Mouse (Mus musculus): ENCODE measurements at regions not wholly inside any gene's neighbourhood (a gene's known extent, or its start where the extent isn't known, plus 50 kb on each side); places are given as distances from the start of the nearest gene placed in this dataset.

- peak; percentile 82 for DNase-seq (ENCODE audit: low read depth, low spot score)
Measured at GRCm38 (mm10) chr14:24995226-24995625, 463.8 kb upstream of the Zmiz1 start.

DNA sequence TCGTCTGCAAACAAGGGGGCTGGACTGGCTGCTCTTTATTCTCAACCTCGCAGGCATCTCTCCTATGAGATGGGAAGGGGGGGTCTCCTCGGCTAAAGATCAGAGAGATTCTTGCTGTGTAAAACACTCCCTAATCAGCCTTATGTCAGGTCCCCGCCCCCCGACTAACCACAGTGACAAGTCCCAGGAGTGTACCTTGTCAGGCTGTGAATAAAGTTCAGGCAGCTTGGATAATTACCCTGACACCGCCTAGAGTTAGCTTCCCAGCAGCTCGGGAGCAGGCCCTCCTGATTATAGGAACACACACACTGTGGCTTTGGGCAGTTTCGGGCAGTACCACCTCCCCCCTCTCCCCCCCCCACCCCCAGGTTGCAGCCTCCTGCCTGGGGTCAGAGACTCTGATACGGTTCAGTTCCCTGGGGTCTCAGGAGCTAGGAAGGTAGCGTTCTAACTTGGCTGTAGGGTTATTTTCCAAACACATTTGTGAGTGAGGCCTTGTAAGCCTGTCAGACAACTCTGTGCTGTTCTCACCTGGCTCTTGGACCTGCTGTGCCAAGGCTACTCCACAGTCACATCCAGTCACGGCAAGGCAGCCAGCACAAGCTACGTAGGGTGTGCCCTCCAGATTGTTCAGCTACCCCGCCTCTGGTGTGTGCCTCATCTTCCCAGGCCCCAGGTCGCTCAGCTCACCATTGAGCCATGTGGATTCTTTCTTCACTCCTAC is 461.0 kb upstream of the Zmiz1 start:
- DNase-seq (ENCODE audit: low read depth, low spot score): no peak

- peak; percentile 68 for DNase-seq (ENCODE audit: low read depth, low spot score)
Measured at GRCm38 (mm10) chr14:24999008-24999572, 459.9 kb upstream of the Zmiz1 start.

- no peak for DNase-seq (ENCODE audit: low read depth, low spot score)
Measured at GRCm38 (mm10) chr14:25005241-25005946, 453.6 kb upstream of the Zmiz1 start.

DNA sequence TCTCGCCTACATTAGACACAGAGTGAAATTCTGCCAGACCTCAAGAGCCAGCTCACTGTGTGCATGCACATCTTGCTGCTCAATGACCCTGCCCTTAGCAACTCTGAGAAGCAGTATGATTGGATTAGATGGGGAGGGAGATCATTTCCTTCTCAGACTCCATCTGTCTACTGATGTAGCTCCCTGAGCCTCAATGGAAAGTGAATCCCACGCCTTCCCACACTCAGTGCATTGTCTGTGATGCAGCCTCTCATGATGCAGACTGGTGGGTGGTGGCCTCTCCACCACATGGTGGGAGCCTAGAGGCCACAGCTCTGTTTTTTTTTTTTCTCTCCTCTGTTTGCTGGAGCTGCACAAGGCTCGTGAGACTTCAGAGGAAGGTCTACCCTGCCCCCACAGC is 447.1 kb upstream of the Zmiz1 start:
- peak; percentile 75 for DNase-seq (ENCODE audit: low read depth, low spot score)

GRCm38 (mm10) chr14:25015288-25016238 is 443.4 kb upstream of the Zmiz1 start:
- DNase-seq (ENCODE audit: low read depth, low spot score): peak; percentile 71

DNA sequence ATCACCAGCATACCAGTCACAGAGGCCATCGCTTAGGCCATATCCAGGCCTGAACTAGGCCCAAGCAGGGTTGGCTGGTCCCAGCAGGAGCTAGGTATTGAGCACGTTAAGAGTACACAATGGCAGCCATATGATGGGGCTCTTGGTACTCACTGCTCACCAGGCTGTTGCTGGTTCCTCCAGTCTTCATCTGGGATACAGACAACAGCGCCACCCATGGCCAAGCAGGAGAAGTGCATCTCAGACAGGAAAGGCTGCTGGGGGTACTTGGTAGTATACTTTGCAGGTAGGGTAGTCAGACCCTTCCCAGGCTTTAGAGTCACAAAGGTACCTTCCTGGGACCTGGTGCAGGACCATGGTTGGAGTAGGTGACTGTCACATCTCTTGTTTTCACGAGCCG is 441.1 kb upstream of the Zmiz1 start:
- peak; percentile 52 for DNase-seq (ENCODE audit: low read depth, low spot score)

DNA sequence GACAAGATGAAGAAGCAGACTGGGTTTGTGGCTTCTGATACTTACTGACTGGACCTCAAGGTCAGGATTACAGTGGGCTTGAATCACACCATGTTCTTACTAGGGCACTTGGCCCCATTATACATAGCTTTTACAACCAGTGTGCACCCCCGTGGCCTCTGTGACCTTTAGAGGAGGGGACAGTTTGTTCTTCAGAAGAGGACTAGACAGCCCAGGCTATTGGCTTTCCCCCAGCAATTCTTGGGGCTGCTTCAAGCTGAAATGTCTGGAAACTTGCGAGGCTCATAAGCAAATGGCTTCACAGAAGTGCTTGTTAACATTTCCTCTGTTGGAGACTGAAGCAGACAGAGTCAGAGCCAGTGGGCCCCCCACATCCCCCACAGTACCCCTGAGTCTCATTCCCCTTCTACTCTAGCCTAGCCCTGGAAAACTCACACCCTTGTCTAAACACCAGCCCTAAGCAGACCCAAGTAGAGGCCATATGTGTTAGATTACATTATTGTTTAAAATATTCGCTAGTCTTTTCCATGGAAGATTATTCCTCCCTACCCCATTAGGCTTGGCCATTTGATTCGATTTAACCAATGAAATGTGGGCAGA is 439.6 kb upstream of the Zmiz1 start:
- DNase-seq (ENCODE audit: low read depth, low spot score): no peak

DNA sequence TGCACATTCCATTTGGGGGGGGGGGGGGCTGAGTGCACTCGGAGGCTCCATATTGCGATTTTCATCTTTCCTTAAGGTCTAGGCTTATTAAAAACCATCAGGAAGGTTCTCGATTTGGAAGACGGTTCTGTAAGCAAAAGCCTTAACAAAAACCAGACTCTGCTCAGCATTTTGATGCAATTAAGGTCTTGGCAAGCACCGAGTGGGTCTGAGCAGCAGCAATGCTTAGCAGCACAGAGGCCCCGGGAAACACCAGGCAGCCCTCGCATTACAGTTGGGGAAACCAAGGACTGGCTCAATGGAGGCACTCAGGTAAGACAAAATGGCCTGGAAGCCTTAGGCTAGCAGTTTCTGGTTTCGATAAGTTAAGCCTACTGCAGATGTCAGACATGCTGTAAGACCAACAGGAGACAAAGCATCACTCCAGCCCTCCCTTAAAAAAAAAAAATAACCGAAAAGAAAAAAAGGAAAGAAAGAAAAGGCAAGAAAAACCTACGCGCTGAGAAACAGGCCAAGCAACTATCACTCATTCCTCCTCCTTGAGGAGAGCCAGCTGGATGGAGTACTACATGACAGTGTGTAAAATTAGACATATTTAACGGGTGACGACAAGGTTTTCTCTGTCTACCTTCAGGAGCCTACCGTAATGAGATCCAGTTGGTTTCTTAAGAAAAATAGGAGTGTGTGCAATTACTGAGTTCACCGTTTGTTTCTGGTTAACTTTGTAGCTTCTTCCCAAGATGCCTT is 436.3 kb upstream of the Zmiz1 start:
- peak; percentile 31 for DNase-seq (ENCODE audit: low read depth, low spot score)

- DNase-seq (ENCODE audit: low read depth, low spot score): no peak
Measured at GRCm38 (mm10) chr14:25023270-25023800, 435.6 kb upstream of the Zmiz1 start.

GRCm38 (mm10) chr14:25025074-25025473 is 433.9 kb upstream of the Zmiz1 start:
- DNase-seq (ENCODE audit: low read depth, low spot score): peak; percentile 90

- DNase-seq (ENCODE audit: low read depth, low spot score): peak; percentile 85
Measured at GRCm38 (mm10) chr14:25027076-25027475, 431.9 kb upstream of the Zmiz1 start.

GRCm38 (mm10) chr14:25027842-25028241 is 431.1 kb upstream of the Zmiz1 start:
- no peak for DNase-seq (ENCODE audit: low read depth, low spot score)

GRCm38 (mm10) chr14:25030881-25031280 is 428.1 kb upstream of the Zmiz1 start:
- DNase-seq (ENCODE audit: low read depth, low spot score): no peak

- peak; percentile 68 for DNase-seq (ENCODE audit: low read depth, low spot score)
Measured at GRCm38 (mm10) chr14:25031756-25032680, 427.0 kb upstream of the Zmiz1 start.

- DNase-seq (ENCODE audit: low read depth, low spot score): no peak
Measured at GRCm38 (mm10) chr14:25032899-25033298, 426.1 kb upstream of the Zmiz1 start.

DNA sequence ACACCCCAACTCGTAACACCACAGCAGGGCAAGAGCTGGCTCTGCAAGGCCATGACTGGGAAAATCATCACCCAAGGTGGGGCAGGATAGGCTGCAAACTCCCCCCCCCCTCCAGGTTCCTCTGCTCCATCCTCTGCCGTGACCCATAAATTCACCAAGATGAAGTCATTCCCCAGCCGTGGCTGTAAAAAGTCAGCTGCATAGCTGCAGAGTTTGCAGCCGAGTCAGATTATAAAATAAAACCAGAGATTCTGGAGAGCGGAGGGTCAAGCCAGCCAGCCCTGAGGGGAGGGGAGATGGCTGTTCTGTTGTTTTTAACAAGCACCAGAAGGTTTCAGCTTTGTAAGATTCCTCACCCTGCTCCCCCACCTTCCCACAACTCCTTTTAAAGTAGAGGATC is 416.7 kb upstream of the Zmiz1 start:
- DNase-seq (ENCODE audit: low read depth, low spot score): peak; percentile 32

DNA sequence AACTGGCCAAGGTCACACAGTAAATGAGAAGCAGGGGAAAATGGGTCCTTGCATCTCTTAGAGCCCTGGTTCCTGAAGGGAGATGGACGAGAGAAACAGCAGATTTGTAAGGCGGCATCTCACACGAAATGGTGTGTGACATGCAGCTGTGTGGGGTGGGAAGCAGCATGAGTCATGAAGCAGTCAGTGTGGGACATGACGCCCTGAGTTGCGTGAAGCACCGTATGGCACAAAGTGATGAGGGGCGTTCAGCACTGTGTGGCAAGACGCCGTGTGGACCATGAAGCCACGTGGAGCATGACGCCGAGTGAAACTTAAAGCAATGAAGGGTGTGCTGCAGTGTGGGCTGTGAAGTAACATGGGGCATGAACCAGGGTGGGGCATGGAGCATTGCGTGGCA is 414.9 kb upstream of the Zmiz1 start:
- peak; percentile 81 for DNase-seq (ENCODE audit: low read depth, low spot score)

- no peak for DNase-seq (ENCODE audit: low read depth, low spot score)
Measured at GRCm38 (mm10) chr14:25044867-25045266, 414.1 kb upstream of the Zmiz1 start.

Measured in brain, adult 2 months (tissue).